Mouse (Mus musculus) embryo, embryonic 10 days (tissue): ENCODE results near the gene Ndufaf3.
A peak's percentile ranks its signal among the peaks of the same experiment; 100 is the strongest.

ENCODE experiments used
- DNase-seq: peaks from one replicate; pipeline ENCODE4 v3.0.0-alpha.2; 2015; ENCODE audit warnings: low spot score

Ndufaf3 gene

DNA sequence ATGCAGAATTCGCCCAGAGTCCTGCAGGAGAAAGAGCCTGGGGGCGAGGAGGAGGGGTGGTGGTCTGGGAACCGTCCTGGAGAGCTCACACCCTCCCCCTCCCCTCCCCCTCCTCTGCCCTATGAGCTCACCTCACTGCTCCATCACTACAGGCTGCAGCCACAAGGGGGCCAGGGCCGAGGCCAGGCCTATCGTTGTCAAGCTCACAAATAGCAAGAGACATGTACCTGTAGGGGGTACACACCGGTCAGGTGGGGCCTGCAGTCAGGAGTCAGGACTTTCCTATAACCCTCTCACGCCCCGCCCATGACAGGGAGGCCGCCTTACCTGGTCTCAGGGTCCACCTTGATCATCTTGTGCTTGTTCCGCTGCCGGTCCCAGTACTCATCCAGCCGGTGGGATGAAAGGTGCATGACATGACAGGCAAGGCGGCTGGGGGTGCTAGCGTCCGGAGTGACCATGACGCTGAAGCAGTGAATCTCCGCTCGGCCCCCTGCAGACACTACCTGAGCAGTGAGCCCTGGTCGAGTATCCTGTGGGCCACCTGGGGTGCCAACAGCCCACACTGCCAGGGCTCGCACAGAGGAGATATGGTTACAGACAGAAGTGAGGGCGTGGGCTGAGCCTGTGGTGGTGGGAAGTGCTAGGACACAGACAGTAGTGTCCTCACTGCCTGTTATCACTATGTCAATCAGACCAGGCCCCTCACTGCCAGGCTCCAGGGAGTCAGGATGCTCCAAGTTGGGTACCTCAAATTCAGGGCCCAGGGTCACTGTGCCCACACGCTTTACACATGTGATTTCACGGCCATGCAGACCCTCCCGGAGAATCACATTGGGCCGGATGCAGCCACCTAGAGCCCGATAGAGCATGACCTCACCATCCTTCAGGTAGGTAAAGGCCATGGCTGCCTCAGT, 6.8 kb upstream of the Ndufaf3 start:
- peak; percentile 75 for DNase-seq

DNA sequence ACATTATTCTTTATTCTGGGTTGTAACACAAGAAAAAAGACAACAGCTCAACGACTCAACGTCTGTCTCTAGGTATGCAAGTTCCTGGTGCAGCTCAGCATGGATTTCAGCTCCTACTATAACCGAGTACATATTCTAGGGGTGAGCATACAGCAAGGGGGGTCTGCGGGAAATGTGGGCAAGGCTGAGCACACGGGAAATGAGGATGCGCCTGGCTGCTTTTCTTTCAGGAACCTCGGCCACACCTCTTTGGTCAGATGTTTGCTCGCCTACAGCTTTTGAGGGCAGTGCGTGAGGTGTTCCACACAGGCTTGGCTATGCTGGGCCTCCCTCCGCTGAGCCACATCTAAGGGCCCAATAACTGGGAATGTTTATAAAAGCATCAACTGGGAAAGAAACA, 5.1 kb upstream of the Ndufaf3 start:
- DNase-seq, result no peak

DNA sequence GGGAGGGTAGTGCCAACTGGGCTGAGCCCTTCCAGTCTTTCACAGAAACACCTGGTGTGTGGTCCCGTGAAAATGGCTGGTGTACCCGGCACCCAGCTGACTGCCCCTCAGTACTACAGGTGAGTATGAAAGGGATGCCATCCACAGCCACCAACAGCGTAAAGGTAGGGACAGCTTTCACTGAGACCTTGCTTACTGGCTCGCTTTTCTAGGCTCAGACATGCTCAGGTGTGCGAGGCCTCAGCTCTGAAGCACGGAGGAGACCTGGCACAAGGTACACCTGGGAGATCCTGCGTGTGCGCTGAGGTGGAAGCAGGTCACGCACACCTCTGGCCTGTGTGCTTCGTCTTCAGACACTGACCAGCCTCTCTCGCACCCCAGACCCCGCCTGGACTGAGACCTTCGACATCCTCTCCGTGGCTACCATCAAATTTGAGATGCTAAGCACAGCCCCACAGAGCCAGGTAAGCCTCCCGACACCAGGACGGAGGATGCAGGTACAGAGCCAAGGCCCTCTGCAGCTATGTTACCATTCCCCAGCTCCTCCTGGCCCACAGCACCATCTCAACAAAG, 4.3 kb upstream of the Ndufaf3 start:
- DNase-seq, result no peak

DNA sequence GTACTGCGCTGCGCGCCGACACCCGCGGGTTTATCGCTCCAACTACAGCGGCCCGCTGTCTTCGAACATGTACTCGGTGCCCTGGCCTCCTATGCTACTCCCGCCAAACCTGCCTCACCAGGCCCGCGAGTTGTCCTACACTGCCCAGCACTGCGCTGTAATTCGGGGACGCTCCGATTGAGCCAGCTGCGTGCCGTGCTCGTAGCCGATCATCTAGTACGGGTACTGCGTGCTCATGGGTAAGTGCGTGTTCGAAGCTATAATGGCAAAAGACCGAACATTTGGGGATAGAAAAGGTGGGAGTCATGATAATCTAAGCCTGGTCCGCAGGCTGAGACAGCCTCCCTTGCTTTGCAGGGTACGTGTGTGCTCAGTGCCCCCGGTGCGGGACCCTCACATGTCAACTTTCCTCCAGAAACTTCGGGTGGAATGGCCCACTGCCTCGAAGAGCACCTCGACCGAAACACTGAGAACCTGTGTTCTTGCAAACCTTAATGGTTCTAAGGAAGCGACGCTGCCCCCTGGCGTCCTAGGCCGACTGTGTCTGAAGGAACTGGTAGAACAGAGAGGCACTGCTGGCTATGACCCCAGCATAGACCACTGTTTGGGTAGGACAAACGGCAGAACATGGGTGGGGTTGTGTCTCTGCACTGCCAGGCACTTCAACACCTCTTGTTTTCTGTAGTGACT, 3.1 kb upstream of the Ndufaf3 start:
- peak; percentile 92 for DNase-seq

DNA sequence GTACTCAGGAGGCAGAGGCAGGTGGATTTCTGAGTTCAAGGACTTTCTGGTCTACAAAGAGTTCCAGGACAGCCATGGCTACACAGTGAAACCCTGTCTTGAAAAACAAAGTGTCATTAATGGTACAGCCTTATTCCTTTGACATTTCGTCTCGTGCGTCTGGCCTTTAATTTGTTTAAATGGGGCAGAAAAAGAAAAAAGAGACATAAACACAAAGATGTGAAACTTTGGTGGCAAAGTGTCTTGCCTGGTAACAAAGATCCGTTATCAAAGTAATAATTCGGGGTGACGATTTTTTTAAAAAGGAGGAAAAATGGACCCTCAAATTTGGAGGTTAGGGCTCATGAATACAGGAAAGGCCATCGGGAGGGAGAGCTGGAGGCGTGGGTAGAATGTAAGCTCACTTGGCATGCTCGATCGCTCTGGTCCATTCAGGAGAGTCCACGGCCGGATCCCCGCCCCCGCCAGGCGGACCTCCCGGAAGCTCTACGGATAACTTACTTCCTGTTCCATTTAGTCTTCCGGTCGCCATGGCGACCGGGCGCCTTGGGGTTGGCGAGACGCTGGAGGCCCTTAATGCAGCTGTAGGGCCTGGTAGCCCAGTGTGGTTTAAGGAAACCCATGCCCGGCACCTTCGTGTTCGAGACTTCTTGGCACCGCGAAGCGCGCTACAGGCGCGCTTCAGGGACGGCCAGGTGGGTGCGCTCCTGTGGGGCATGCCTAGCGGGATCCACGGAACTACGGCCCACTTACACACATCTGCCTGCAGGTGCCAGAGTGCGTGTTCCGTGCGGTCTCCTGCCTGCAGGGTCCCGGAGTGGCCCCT, 2.4 kb upstream of the Ndufaf3 start, which contains the start of gene Dalrd3:
Gene Dalrd3 (plus strand): TSS at position 506 of the 826 bp plus-strand sequence.
- DNase-seq, result peak; percentile 92

DNA sequence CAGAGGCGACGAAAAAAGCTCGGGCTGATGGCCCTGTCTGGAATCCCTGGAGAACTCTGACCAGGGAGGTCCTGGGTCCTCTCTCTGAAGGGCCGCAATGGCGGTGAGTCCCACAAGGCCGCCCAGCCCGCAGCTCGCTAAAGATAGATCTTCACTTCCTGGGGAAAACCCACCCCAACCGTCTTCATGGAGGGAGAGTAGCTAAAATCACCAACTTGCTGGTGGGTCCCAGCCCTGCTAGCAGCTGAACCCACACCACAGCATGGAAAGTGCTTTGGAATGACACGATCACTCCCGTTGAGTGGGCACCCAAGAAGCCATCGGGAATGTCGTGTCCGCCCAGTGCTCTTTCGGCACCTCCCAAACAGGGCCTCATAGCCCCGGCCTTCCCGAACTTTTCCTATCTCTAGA, 1.3 kb upstream of the Ndufaf3 start:
- DNase-seq, result no peak

DNA sequence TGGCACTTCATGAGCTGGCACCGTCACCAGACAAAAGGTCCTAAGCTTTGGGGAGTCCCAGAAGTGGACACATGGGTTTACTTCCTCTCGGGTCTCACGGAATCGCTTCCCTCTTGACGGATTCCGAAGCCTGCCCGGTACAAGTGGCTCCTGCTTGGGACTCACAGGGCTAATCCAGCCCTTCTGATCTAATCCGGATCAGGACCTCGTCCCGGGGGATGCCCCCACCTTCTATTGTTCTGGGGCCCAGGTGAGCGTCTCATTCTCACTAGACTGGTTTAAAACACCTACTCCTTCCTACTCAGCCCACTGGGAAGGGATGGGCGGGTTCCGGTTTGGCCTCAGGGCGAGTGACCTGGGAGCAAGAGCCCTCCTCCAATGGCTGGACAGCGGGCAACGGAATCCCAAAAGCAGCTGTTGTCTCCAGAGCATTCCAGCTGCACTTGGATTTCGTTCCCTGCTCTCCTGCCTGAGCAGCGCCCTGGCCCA, 741 bp upstream of the Ndufaf3 start:
- DNase-seq, result no peak

DNA sequence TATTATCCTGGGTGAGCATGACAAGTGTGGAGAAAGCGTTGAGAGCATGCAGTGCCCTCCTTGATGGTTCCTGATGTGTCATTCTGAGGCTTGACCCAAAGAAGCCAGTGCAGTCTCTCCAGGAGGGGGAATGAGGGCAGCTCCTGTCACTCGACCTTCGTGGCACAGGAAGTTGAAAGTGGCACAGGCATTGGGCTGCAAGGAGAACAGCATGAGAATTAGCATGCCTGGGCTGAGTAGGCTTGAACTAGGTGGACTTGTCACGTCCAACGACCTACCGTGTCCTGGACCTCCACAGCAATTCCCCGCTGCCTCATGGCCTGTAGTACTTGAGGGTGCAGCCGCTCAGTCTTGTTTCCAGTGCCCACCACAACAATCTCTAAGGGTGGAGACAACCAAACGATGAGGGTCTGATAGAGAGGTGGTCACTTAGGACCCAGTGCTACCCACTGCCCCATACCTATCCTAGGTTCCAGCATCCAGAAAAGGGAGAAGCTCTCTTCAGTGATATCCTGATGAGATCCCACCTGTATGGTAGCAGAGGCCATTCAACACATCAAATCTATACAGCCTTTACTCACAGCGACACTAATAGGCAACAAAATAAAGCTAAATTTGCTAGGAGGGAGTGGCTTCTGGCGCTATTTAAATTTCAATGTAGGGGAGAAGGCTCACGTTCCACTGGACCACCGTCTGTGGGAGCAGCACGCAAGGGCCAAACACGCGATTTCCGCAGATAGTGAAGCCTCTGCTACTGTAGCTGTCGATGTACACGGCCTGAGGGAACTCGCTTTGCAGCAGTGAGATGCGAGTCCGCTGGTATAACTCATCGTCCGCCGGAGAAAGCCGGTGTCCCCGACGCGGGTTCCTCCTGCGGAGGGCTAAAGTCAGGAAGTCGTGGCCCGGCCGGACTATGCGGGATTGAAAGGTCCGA, 1.1 kb downstream of the Ndufaf3 start:
- no peak for DNase-seq

DNA sequence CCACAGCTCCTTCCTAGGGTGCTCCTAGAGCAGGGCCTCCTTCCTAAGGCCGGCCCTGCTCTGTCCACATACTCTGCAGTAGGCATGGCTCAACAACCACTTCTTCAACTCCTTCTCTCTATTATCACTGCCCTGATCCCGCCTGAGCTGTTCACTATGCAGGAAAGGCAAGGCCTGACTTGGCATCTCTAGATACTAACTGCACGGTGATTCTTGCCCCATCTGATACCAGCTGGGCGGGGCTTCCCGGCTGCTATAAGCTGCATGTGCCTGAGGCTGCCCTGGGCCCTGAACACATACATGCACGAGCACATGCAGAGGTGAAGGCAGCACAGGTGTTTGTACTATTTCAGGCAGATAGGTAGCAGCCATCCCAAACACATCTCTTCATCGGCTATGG, 3.1 kb downstream of the Ndufaf3 start:
- no peak for DNase-seq

DNA sequence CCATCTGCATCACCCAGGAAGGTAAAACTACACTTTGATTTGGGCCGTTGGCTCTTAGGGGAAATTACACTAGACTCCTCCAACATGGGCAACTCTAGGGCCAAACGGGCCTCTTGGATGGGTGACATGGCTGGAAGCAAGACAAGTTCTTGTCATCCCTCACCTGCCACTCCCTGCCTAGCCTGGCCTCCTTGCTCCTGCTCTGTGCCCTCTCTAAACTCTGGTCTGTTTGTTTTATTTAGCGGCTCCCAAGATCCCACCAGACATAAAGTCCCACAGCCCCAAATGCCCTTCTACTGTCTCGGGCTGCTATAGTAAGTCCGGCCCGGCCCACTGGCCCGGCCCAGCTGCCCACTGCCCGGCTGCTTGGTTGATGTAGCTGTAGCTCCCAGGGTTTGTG, 3.6 kb downstream of the Ndufaf3 start:
- no peak for DNase-seq

DNA sequence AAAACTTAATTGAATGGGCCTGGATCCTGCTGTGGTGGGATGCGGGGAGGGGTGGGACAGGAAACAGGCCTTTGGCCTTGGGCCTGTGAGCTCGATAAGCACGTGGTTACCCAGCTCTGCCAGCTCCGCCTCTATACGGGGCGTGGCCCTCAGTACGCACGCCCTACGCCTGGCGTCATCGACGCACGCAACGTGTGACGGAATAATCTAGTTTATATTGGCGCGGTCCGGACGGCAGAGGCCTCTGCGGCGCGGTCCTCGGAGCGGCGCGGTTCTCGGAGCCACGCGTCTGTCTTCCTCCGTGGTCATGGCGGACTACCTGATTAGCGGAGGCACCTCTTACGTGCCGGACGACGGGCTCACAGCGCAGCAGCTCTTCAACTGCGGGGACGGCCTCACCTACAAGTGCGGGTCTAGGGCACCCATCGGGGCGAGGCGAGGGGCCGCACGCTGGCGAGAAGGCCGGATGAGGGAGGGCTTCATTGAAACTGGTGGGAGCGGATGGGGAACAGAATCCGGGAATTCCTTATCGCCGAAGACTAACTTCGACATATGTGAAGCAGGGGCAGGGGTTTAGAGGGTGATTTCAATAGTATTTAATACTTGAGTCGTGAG, 6.9 kb downstream of the Ndufaf3 start, which contains the start of gene Impdh2:
Gene Impdh2 (plus strand): TSS at position 60 of the 615 bp plus-strand sequence.
- peak; percentile 100 for DNase-seq

DNA sequence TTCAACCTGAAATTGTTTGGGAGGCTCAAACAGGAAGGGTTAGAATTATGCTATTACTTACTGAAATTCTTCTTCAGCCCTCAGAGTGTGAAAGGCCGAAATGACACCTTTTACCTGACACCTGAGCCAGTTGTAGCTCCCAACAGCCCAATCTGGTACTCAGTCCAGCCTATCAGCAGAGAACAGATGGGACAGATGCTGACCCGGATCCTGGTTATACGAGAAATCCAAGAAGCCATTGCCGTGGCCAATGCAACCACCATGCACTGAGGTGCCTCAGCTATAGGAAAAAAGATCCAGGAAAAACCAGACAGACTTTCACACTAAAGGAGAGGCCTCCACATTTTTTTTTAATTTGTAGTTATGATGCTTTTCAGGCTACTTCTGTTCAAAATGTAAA, 8.1 kb downstream of the Ndufaf3 start:
- DNase-seq, result no peak

DNA sequence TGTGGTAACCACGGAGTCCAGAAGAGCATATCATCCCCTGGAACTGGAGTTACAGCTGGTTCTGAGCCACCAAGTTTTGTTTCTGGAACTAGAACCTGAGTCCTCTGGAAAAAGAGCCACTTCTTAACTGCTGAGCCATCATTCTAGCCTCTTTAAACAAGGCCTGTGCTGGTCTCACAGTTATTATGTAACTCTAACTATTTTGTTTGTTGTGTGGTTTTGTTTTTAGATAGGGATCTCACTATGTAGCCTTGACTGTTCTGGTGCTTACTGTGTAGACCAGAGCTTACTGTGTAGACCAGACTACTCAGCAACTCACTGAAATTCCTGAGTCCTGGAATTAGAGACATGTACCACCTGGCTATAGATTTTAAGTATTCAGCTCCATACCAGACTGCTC, 20.4 kb downstream of the Ndufaf3 start:
- no peak for DNase-seq

DNA sequence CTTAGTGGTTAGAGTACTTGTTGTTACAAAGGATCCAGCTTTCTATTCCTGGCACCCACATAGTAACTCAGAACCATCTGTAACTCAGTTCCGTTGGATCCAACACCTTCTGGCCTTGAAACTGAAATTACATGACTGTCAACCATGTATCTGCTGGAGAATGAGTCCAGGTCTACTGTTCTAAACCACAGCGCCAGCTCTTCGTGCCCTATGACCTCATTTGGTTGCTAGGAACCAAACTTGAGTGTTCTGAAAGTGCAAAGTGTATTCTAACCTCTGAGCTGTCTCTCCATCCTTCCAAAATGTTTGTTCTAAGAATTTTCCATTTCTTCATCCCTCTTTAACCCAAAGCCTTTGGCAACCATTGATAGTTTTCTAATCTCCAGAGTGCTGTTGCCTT, 21.2 kb downstream of the Ndufaf3 start:
- DNase-seq, result no peak

DNA sequence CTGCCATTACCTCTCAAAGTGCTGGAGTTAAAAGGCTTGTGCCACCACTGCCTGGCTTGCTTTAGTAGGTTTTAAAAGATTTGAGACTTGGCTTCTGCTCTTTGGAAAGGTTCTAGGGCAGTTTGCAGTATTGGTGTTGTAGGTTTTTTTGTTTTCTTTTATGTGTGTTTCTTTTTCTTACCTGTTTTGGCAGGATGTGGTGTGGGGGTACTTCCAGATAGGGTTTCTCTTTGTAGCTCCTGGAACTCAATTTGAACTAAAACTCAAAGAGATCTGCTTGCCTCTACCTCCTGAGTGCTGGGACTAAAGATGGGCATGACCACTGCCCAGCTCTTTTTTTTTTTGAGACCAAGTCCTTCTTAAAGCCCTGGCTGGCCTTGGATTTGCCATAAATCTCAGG, 26.4 kb downstream of the Ndufaf3 start:
- DNase-seq, result no peak

DNA sequence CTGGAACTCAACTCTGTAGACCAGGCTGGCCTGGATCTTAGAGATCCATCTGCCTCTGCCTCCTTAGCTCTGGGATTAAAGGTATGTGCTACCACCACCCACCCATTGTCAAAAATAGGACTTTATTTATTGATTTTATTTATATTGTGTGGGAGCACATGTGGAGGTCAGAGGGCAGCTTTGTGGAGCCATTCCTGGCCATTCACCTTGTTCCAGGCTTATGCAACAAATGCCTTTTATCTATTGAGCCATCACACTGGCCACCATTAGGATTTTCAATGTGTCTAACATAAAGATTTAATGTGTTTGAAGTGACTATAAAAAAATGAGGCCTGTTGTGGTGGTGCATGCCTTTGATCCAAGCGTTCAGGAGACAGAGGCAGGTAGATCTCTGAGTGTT, 35.7 kb downstream of the Ndufaf3 start:
- DNase-seq, result no peak

DNA sequence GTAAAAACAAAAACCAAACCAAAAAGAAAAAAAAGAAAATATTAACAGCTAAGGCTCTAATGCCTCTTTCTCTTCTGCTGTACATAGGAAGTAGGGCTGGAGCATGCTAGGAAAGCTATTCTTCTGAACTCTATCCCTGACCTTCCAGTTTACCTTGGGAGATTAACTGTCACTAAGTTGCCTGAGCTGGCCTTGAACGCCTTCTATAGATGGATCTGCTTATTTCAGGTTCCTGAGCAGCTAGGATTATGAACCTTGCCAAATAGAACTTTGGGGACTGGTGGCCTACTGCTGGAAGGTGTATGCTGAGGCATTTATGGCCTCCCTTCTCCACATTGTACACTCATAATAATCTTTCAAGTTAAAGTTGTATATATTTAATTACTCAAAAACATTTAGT, 36.3 kb downstream of the Ndufaf3 start:
- no peak for DNase-seq

DNA sequence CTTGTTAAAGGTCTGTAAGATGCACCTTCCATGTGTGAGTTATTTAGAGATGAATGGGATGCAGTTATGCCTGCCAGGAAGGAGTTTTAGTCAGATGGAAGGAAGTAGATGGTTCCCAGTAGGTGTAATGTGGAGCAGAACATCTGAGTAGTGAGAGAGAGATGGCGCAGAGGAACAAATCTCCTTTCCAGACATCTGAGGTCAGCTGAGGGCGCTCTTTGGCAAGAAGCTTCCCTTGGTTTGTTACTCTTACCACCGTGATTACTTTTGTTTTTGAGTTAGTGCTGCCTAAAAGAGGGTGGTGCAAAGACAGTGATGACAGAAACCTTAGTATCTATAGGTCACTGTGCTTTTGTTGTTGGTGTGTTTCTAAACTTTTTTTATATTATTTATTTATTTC, 41.8 kb downstream of the Ndufaf3 start:
- DNase-seq, result no peak

DNA sequence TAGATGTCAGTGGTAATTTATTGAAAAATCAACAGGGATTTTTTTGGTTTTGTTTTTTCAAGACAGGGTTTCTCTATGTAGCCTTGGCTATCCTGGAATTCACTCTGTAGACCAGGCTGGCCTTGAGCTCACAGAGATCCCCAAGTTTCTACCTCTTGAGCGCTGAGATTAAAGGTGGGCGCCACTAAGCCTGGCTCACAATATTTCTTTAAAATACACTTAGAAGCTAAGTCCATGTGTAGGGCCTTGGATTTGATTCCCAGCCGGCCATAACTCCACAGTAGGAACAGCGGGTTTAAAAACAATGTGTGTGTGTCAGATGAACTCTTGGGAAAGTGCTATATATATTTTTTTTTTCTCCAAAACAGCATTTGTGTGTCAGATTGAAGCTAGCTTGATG, 43.9 kb downstream of the Ndufaf3 start:
- no peak for DNase-seq

DNA sequence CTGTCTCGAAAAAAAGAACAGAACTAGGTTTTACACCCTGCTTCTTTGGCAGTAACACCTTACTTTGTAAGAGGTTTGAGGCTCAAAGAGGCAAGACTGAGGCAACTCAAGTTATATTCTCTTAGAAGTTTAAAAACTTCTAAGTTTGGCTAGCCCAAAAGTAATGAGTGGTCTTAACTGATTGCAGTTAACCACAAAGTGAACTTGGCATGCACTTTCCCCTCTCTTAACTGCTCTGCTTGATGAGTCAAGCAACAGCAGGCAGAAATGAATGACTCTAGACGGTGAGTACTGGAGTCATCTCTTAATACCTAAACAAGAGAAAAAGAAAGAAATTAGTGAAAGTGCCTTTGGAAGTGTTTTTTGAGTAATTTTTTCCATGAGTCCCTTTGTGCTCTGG, 45.6 kb downstream of the Ndufaf3 start:
- no peak for DNase-seq
